Mouse (Mus musculus): ENCODE data around the gene Pigh. TPM values are rescaled to one million over a fixed set of nuclear protein-coding genes. Genes with fewer than 3 reads are reported as not detected.

Gene Pigh
- polyA plus RNA-seq, 1 experiment from 2014 or later = 34.4 TPM

DNA sequence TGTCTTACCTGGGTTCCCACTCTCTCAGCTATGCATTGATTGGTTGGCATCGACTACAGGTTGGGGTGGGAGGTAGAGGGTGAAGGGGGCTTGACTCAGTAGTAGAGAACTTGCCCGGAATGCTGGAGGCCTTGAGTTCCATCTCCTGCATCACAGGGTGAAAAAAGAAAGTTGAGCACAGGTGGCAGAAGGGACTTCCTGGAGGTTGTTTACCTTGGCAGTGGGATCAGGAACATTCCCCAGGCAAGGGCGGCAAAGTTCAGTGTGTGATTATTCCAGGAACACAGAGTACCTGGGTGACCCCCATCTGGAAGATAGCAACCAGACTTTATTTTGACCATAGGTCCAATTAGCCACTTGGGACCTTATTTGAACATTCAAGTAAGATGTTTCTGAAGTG lies 14.3 kb upstream of the Pigh start:
- no peak overlapping the region for H3K4me3 ChIP-seq
- no peak for DNase-seq (ENCODE audit: low spot score)
- H3K4me1 ChIP-seq = peaks cover 3% of the 10 kb centered on the region; the same call in 1 of the 2 replicates
- no peaks in the 10 kb centered on the region for H3K36me3 ChIP-seq
- H3K27me3 ChIP-seq (ENCODE audit: low read depth, poor library complexity, severe bottlenecking) = no peaks in the 10 kb centered on the region
- no peaks in the 10 kb centered on the region for H3K9me3 ChIP-seq (replicated peaks)
- H3K27ac ChIP-seq = no peak overlapping the region
- 80% methylated on average over 3 of the region's 3 CpGs for WGBS

DNA sequence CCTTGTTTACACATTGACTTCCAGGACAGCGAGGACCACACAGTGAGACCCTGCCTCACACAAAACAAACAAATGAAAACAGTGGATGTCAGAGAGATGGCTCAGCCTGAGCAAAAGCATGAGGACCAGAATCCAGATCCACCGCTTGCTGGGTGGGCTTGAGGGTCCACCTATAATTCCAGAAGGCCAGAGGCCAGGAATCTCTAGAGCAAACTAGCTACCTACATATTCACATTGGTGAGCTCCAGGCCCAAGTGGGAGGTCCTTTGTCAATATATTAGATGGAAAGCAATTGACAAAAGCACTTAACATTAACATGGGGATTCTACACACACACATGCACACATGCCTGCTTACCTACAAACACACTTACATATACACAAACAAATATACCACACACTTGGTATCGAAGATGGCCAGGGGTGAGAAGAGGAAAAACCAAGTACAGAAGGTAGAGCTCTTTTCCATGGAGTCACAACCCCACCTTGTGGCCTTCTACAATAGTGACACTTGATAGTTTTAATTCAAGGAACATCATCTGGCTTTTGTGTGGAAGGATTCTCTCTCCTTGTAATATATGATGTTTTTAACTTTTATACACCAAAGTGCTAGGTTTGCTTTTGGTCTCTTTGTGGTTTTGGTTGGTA lies 7.8 kb upstream of the Pigh start:
- no peak overlapping the region for H3K27ac ChIP-seq
- WGBS = 62% methylated on average over 3 of the region's 3 CpGs
- no peak overlapping the region for H3K4me3 ChIP-seq
- H3K27me3 ChIP-seq (ENCODE audit: low read depth, poor library complexity, severe bottlenecking) = no peaks in the 10 kb centered on the region
- no peaks in the 10 kb centered on the region for H3K9me3 ChIP-seq (replicated peaks)
- no peaks in the 10 kb centered on the region for H3K36me3 ChIP-seq
- peaks cover 9% of the 10 kb centered on the region; the same call in 1 of the 2 replicates for H3K4me1 ChIP-seq
- DNase-seq (ENCODE audit: low spot score) = peak; percentile 37

DNA sequence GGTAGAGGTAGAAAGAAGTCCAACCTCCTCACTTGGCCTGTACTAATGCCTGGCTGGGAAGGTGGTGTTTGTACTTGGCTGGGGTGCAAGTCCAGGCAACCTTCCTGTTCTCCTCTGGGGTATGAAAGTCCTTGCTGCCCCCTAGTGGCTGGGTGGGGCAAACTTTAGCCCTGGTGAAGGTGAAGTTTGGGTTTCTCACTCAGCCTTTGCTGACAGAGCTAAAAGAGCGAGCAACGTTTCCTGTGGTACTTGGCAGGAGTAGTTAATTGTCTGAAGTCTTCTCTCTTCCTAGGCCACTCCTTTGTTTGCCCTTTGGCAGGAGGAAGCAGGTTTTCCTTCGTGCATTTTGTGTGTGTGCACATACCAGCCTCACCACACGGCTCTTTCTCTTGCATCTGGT lies 3.1 kb upstream of the Pigh start:
- Histone ChIP-seq H3K27me3 (ENCODE audit: low read depth, poor library complexity, severe bottlenecking) (no peaks in the 10 kb centered on the region), H3K27ac (no peak overlapping the region), H3K36me3 (no peaks in the 10 kb centered on the region), H3K4me1 (peaks cover 9% of the 10 kb centered on the region), H3K4me3 (no peak overlapping the region), H3K9me3 (replicated peaks) (no peaks in the 10 kb centered on the region)
- DNase-seq (ENCODE audit: low spot score) = peak; percentile 33
- WGBS = 56% methylated on average over 4 of the region's 4 CpGs

DNA sequence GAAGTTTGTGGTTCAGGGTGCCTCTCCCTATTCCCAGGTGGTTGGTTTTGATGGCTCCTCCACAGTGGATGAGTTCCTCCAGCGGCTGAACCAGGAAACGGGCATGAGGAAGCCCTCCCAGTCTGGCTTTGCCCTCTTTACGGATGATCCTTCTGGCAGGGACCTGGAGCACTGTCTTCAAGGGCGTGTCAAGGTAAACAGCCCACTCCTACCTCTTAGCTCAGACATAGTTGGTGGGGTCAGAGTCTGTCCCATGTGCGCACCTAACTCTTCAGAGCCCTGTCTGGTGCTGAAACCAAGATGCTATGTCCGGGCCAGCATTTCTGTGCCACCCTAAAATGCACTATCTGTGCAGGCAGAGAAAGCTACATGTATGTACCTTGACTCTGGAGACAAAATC lies 16.1 kb downstream of the Pigh start:
- DNase-seq (ENCODE audit: low spot score) = no peak

DNA sequence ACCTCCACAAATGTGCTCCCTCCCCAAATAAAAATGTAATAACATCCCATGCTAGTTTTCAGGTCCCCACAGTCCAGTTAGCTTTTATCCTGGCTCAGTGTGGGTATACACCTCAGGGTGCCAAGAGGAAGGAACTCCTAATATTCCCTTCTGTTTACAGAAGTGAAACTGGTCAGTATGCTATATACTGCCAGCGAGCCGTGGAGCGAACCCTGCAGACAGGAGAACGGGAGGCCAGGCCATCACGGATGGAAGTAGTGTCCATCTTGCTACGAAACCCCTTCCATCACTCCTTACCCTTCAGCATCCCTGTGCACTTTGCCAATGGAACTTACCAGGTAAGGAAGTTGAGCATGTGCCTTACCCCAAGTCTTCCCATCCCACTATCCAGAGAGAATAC lies 16.9 kb downstream of the Pigh start:
- Histone ChIP-seq H3K9me3 (replicated peaks) (no peaks in the 10 kb centered on the region), H3K36me3 (peaks cover 84% of the 10 kb centered on the region), H3K27me3 (ENCODE audit: low read depth, poor library complexity, severe bottlenecking) (no peaks in the 10 kb centered on the region), H3K27ac (no peak overlapping the region), H3K4me1 (no peaks in the 10 kb centered on the region), H3K4me3 (no peak overlapping the region)
- WGBS = 92% methylated on average over 6 of the region's 6 CpGs
- no peak for DNase-seq (ENCODE audit: low spot score)

More for the DNA sequence above, 16.1 kb downstream of the Pigh start:
- Histone ChIP-seq H3K27me3 (ENCODE audit: low read depth, poor library complexity, severe bottlenecking) (no peaks in the 10 kb centered on the region), H3K27ac (no peak overlapping the region), H3K9me3 (replicated peaks) (no peaks in the 10 kb centered on the region), H3K4me1 (no peaks in the 10 kb centered on the region), H3K36me3 (peaks cover 84% of the 10 kb centered on the region), H3K4me3 (no peak overlapping the region)
- 94% methylated on average over 6 of the region's 6 CpGs for WGBS

DNA sequence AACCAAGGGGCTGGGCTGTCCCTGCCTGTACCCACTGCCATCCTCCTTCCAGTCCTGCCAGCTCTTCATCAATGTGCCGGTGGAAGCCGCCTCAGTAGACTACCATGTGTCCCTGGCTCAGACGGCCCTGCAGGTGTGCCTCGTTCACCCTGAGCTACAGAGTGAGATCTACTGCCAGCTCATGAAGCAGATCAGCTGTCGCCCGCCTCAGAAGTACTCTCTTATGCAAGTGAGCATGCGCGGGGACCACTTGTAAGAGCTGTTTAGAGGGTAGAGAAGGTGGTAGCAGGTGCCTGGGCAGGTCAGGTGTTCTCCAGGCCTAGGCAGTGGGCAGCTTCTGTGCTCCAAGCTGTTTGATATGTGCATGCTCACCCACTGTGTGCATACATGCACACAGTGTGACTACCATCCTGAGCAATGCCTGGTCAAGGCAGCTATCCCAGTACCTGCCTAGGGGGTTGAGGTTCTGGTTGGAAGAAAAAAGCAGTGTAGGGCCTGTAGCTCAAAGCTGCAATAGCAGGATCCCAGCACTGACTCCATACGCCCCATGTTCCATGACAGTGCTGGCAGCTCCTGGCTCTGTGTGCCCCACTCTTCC lies 18.6 kb downstream of the Pigh start:
- WGBS = 92% methylated on average over 9 of the region's 9 CpGs
- Histone ChIP-seq H3K4me3 (no peak overlapping the region), H3K4me1 (no peaks in the 10 kb centered on the region), H3K27me3 (ENCODE audit: low read depth, poor library complexity, severe bottlenecking) (no peaks in the 10 kb centered on the region), H3K36me3 (peaks cover 70% of the 10 kb centered on the region), H3K9me3 (replicated peaks) (no peaks in the 10 kb centered on the region), H3K27ac (no peak overlapping the region)
- DNase-seq (ENCODE audit: low spot score) = no peak

DNA sequence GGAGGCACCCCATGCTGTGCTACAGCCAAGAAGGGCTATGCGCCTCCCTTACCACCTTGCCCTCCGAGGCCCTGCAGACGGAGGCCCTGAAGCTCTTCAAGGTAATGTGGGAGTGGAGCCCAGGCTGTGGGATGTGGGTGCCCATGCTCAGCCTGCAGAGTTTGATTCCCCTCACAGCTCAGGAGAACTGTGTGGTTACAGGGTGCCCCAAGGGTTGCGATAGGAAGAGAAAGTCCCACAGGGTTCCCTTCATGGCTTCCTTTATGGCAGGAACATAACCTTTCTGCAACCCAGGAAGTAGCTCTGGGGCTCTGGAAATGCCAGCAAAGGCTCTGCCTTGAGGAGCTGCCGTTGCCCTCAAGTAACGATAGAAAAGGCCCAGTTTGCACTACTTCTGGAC lies 19.5 kb downstream of the Pigh start:
- Histone ChIP-seq H3K27ac (no peak overlapping the region), H3K36me3 (peaks cover 65% of the 10 kb centered on the region), H3K4me3 (no peak overlapping the region), H3K9me3 (replicated peaks) (no peaks in the 10 kb centered on the region), H3K4me1 (no peaks in the 10 kb centered on the region), H3K27me3 (ENCODE audit: low read depth, poor library complexity, severe bottlenecking) (no peaks in the 10 kb centered on the region)
- DNase-seq (ENCODE audit: low spot score) = no peak
- 90% methylated on average over 6 of the region's 6 CpGs for WGBS

DNA sequence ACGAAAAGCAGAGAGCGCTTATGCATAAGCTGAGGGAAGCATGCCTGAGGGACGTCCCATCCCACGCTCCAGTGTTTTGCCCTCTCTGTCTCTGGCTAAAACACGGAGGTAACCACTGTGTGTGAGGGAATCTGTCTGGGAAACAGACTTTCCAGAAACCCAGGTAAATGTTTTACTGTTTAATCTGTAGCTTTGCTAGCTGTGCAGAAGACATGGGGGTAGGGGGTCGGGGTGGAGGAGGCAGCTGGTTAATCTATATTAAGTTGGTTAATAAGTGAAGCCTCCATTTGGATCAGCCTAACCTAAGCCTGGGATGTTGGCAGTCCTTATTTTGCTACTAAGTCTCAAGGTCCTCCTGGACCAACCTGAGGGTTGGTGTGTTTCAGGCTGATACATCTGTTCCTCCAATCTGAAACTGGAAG lies 20.3 kb downstream of the Pigh start:
- Histone ChIP-seq H3K36me3 (peaks cover 61% of the 10 kb centered on the region), H3K9me3 (replicated peaks) (no peaks in the 10 kb centered on the region), H3K4me1 (no peaks in the 10 kb centered on the region), H3K27me3 (ENCODE audit: low read depth, poor library complexity, severe bottlenecking) (no peaks in the 10 kb centered on the region), H3K4me3 (no peak overlapping the region), H3K27ac (no peak overlapping the region)
- no peak for DNase-seq (ENCODE audit: low spot score)
- 90% methylated on average over 6 of the region's 6 CpGs for WGBS

DNA sequence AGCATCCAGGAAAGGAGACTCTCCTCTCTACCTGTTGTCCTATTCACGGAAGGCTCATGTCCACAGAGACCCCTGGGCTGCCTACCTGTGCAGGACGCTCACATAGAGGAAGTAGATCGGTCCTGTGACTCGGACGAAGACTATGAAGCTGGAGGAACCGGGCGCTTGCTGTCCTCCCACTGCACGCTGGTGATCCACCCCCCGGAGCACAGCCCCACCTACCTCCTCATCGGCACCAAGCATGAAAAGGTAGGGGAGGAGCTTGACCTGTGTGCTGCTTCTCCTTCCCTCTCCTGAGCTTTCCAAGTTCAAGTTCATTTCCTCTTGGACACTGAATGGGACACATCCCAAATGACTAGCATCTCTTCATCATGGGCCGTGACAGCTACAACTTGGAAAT lies 21.1 kb downstream of the Pigh start:
- WGBS = 94% methylated on average over 11 of the region's 11 CpGs
- H3K4me1 ChIP-seq = no peaks in the 10 kb centered on the region
- H3K27ac ChIP-seq = no peak overlapping the region
- no peaks in the 10 kb centered on the region for H3K9me3 ChIP-seq (replicated peaks)
- peaks cover 60% of the 10 kb centered on the region for H3K36me3 ChIP-seq
- DNase-seq (ENCODE audit: low spot score) = no peak
- no peak overlapping the region for H3K4me3 ChIP-seq
- H3K27me3 ChIP-seq (ENCODE audit: low read depth, poor library complexity, severe bottlenecking) = no peaks in the 10 kb centered on the region

DNA sequence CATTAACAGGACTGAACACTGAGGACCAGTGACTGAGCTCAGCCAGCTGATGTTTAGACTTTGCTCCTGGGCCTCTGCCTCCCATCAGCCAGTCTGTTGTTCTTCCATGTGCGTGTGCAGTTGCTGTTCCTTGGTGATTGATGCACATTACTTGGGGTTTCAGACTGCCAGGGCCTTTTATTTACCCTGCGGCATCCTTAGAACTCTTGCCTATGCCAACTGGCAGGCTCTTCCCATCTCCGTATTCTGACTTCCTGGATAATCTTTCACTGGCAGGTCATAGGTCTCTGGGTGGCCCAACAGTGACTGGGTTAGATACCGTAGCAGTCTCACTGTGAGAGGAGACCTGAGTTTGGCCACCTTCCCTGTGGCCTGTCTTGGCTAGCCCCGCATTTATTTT lies 21.9 kb downstream of the Pigh start:
- H3K36me3 ChIP-seq = peaks cover 52% of the 10 kb centered on the region
- H3K27me3 ChIP-seq (ENCODE audit: low read depth, poor library complexity, severe bottlenecking) = no peaks in the 10 kb centered on the region
- no peaks in the 10 kb centered on the region for H3K4me1 ChIP-seq
- no peak overlapping the region for H3K4me3 ChIP-seq
- no peak overlapping the region for H3K27ac ChIP-seq
- 89% methylated on average over 5 of the region's 5 CpGs for WGBS
- DNase-seq (ENCODE audit: low spot score) = no peak
- no peaks in the 10 kb centered on the region for H3K9me3 ChIP-seq (replicated peaks)

DNA sequence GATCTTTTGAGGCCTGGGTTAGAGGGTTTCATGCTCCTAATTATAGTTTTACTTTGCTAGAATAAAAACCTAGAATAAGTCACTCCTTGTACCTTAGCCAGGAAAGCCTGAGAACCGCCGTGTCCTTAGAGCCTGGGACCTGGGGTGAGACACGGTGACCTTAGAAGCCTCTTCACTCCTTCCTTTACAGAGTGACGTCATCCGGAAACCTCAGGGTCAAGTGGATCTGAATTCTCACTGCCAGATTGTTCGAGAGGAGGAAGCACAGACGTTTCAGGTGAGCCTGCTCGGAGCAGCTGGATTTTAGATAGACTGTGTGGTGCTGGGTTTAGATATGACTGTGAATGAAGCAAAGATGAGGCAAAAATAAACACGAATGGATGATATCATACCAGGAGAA lies 23.0 kb downstream of the Pigh start:
- no peak for DNase-seq (ENCODE audit: low spot score)
- Histone ChIP-seq H3K36me3 (peaks cover 49% of the 10 kb centered on the region), H3K27me3 (ENCODE audit: low read depth, poor library complexity, severe bottlenecking) (no peaks in the 10 kb centered on the region), H3K4me1 (no peaks in the 10 kb centered on the region), H3K4me3 (no peak overlapping the region), H3K9me3 (replicated peaks) (no peaks in the 10 kb centered on the region), H3K27ac (no peak overlapping the region)
- 88% methylated on average over 9 of the region's 9 CpGs for WGBS

DNA sequence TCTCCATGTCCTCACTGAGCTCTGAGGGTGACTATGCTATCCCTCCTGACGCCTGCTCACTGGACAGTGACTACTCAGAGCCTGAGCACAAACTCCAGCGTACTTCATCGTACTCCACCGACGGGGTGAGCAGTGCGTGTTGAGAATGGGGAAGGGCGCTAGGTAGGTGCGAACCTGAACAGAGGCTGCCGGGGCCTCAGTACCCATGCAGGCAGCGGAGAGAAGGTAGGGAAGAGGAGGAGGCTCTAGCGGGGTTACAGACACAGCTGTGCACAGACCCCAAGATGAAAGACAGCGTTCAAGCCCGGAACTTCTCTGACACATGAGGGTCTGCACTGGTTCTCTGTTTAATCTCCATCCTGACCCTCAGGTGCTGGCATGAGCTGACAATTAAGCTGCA lies 25.0 kb downstream of the Pigh start:
- Histone ChIP-seq H3K4me3 (no peak overlapping the region), H3K27me3 (ENCODE audit: low read depth, poor library complexity, severe bottlenecking) (no peaks in the 10 kb centered on the region), H3K36me3 (peaks cover 41% of the 10 kb centered on the region), H3K27ac (no peak overlapping the region), H3K4me1 (no peaks in the 10 kb centered on the region), H3K9me3 (replicated peaks) (no peaks in the 10 kb centered on the region)
- 92% methylated on average over 13 of the region's 13 CpGs for WGBS
- DNase-seq (ENCODE audit: low spot score) = no peak

DNA sequence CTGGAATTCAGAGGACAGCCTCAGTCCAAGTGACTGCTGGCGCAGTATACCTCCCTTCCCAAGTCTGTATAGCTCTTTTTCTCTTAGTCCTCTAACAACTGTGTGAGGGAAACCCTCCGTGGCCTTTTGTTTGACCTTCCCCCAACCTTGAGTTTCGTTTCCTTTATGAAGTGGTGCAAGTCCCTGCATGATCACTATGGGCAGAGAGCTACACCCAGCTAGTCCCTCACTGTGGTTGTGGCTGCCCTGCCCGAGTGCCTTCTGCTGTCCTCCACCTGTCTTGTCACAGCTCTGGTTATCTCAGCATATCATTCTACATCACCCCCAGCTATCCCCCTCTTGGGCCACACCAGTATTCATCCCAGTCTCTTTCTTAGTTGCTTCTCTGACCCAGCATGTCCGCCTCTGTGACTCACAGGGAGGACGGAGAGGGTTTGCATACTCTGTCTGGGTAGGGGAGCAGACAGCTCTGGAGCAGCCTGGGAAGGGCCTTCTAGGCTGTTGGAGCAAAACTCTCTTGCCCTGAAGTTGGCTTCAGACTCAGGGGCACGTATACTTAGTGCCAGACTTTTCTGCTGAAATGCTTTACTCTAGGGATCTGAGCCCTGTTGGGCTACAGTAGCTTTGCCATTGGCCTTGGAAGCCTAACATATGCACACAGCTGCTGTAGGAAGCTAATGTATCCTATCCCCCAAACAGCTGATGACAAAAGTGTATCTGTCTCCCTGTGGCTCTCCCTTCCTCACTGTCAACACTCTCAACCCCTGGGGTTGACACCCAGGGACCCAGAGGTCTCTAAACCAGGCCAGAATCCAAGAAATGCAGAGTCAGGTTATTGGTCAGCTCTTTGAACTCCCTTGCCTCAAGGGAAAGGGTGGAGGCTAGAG lies 28.4 kb downstream of the Pigh start:
- no peaks in the 10 kb centered on the region for H3K9me3 ChIP-seq (replicated peaks)
- 82% methylated on average over 7 of the region's 7 CpGs for WGBS
- H3K27me3 ChIP-seq (ENCODE audit: low read depth, poor library complexity, severe bottlenecking) = no peaks in the 10 kb centered on the region
- H3K36me3 ChIP-seq = peaks cover 22% of the 10 kb centered on the region
- no peaks in the 10 kb centered on the region for H3K4me1 ChIP-seq
- no peak overlapping the region; the same call in 1 of the 2 replicates for H3K27ac ChIP-seq
- H3K4me3 ChIP-seq = no peak overlapping the region
- DNase-seq (ENCODE audit: low spot score) = no peak
